Mouse (Mus musculus) stomach, postnatal 0 days (tissue): ENCODE results near the gene Rcan2. TPM values are rescaled to one million over a fixed set of nuclear protein-coding genes. Genes with fewer than 3 reads are reported as not detected.

Source experiments
- ATAC-seq: fragments of 200-750 bp; cut with Nextera tagmentation; 2 replicates; pipeline ENCODE4 v1.8.0; 2017; ENCODE audit not compliant: low FRiP score, low TSS enrichment
- DNase-seq: peaks from one replicate; pipeline ENCODE4 v3.0.0-alpha.2; 2016; ENCODE audit warnings: low spot score
- H3K27ac ChIP-seq: fragments of 300-500 bp; sonication (generic); replicated peaks from 2 replicates; pipeline ENCODE4 v1.5.1; 2014; ENCODE audit warnings: mild to moderate bottlenecking, control low read depth
- H3K27me3 ChIP-seq: fragments of 300-500 bp; sonication (generic); 2 replicates; pipeline ENCODE4 v1.6.1; 2014; ENCODE audit warnings: low read length; ENCODE audit not compliant: control insufficient read depth, insufficient read depth
- H3K36me3 ChIP-seq: fragments of 300-500 bp; sonication (generic); 2 replicates; pipeline ENCODE4 v1.6.1; 2014; ENCODE audit warnings: low read length, mixed read lengths; ENCODE audit not compliant: control insufficient read depth, insufficient read depth
- H3K4me1 ChIP-seq: fragments of 300-500 bp; sonication (generic); replicated peaks from 2 replicates; pipeline ENCODE4 v1.6.1; 2014; ENCODE audit warnings: antibody characterized with exemption; ENCODE audit not compliant: control insufficient read depth, insufficient read depth
- H3K4me2 ChIP-seq: fragments of 300-500 bp; sonication (generic); replicated peaks from 2 replicates; pipeline ENCODE4 v1.6.1; 2014; ENCODE audit warnings: low read depth, mild to moderate bottlenecking, control low read depth, moderate library complexity
- H3K4me3 ChIP-seq: fragments of 300-500 bp; sonication (generic); 2 replicates; pipeline ENCODE4 v1.5.1; 2014; ENCODE audit warnings: low read depth, low read length, control low read depth
- H3K9ac ChIP-seq: fragments of 300-500 bp; sonication (generic); 2 replicates; pipeline ENCODE4 v1.6.1; 2014; ENCODE audit warnings: mild to moderate bottlenecking, low read length, control low read depth, mixed read lengths
- H3K9me3 ChIP-seq: fragments of 300-500 bp; sonication (generic); 2 replicates; pipeline ENCODE4 v1.6.1; 2016; ENCODE audit warnings: low read length; ENCODE audit not compliant: control insufficient read depth
- CTCF ChIP-seq: IDR thresholded peaks from 2 replicates; pipeline ENCODE4 v1.5.1; 2016; ENCODE audit warnings: antibody characterized with exemption, low read depth, mild to moderate bottlenecking, moderate library complexity
- EP300 ChIP-seq: optimal IDR thresholded peaks from 2 replicates; pipeline ENCODE3; 2016; ENCODE audit warnings: antibody characterized with exemption
- WGBS: fragments of 180-500 bp; shearing (Covaris S2); extraction: QIAGEN DNeasy Blood & Tissue Kit; methylation state at CpG from one replicate; pipeline ENCODE4 v1.1.7; 2014; 5-methylcytosine and 5-hydroxymethylcytosine counted together
- polyA plus RNA-seq: library from polyadenylated mRNA; unstranded; fragments of >200 nt; fragmentation: Nextera tagmentation; extraction: Ambion mirVana; gene quantifications from 2 replicates; pipeline ENCODE4 v1.2.1, GENCODE M21; 2015

The Rcan2 gene
- polyA plus RNA-seq, 1 experiment from 2014 or later = 11.0 TPM

- H3K9ac ChIP-seq = no peak overlapping the region
- no peak for TF ChIP-seq EP300
- TF ChIP-seq CTCF = no peak
Observed at GRCm38 (mm10) chr17:44060781-44061180, 259.6 kb downstream of the Rcan2 start.

GRCm38 (mm10) chr17:44061289-44061890, 260.2 kb downstream of the Rcan2 start:
- no peak for DNase-seq
- no peak for ATAC-seq
- H3K9me3 ChIP-seq = no peaks in the 10 kb centered on the region
- H3K27me3 ChIP-seq = no peaks in the 10 kb centered on the region
- H3K4me1 ChIP-seq = no peaks in the 10 kb centered on the region
- WGBS = 71% methylated on average over 5 of the region's 5 CpGs
- H3K4me3 ChIP-seq = no peak overlapping the region
- H3K4me2 ChIP-seq = no peak overlapping the region
- no peak overlapping the region for H3K9ac ChIP-seq
- no peak overlapping the region for H3K27ac ChIP-seq
- no peaks in the 10 kb centered on the region for H3K36me3 ChIP-seq
- TF ChIP-seq CTCF (no peak), EP300 (no peak)

More at GRCm38 (mm10) chr17:44060781-44061180, 259.6 kb downstream of the Rcan2 start:
- H3K4me1 ChIP-seq = no peaks in the 10 kb centered on the region
- no peaks in the 10 kb centered on the region for H3K9me3 ChIP-seq
- ATAC-seq (no peak), DNase-seq (no peak)
- WGBS = 88% methylated on average over 1 of the region's 1 CpGs
- no peaks in the 10 kb centered on the region for H3K27me3 ChIP-seq
- H3K4me2 ChIP-seq = no peak overlapping the region
- no peaks in the 10 kb centered on the region for H3K36me3 ChIP-seq
- H3K4me3 ChIP-seq = no peak overlapping the region
- no peak overlapping the region for H3K27ac ChIP-seq

GRCm38 (mm10) chr17:44068876-44069275, 267.7 kb downstream of the Rcan2 start:
- ATAC-seq (no peak), DNase-seq (no peak)
- WGBS = 66% methylated on average over 6 of the region's 6 CpGs
- Histone ChIP-seq H3K9me3 (no peaks in the 10 kb centered on the region), H3K9ac (no peak overlapping the region), H3K36me3 (no peaks in the 10 kb centered on the region), H3K27me3 (no peaks in the 10 kb centered on the region), H3K27ac (no peak overlapping the region), H3K4me2 (no peak overlapping the region), H3K4me1 (no peaks in the 10 kb centered on the region), H3K4me3 (no peak overlapping the region)
- TF ChIP-seq EP300 = no peak
- TF ChIP-seq CTCF = no peak

DNA sequence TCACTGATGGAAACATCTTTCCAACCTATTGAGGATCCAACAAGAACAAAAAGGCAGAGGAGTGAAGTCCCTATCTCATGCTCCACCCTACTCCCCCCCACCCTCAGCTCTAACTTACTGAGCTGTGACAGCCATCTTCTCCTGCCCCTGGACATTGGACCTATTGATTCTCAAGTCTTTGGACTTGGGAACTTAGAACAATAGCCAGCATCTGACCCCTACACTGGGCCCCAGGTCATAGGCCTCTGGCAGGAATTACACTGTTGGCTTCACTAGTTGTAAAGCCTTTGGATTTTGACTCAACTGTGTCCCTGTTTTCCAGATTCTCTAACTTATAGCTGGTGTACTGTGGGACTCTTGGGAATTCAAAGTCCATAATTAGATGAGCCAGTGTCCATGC, 270.5 kb downstream of the Rcan2 start:
- H3K27ac ChIP-seq = no peak overlapping the region
- H3K27me3 ChIP-seq = no peaks in the 10 kb centered on the region
- DNase-seq (no peak), ATAC-seq (no peak)
- H3K9me3 ChIP-seq = no peaks in the 10 kb centered on the region
- no peak for TF ChIP-seq EP300
- no peak for TF ChIP-seq CTCF
- no peak overlapping the region for H3K4me2 ChIP-seq
- H3K4me3 ChIP-seq = no peak overlapping the region
- H3K36me3 ChIP-seq = no peaks in the 10 kb centered on the region
- H3K9ac ChIP-seq = no peak overlapping the region
- no peaks in the 10 kb centered on the region for H3K4me1 ChIP-seq

DNA sequence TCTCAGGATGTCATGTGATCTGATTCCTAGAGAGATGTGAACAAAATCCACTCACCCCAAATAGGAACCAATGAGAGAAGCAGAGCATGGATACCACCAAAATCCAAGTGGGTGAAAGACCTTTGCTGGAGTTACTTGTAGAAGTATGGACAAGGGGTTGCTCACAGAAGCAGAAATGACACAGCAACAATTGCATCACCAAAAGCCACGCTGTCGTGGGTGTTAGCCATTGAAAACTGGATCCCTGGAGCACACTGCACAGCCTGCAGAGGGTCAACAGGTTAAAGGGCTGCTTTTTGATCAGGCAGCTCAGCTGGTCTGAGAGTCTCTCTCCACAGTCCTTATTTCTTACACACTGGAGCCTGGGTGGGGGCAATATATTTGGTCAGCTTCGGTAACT, 274.4 kb downstream of the Rcan2 start:
- Histone ChIP-seq H3K4me2 (no peak overlapping the region), H3K9ac (no peak overlapping the region), H3K4me3 (no peak overlapping the region), H3K4me1 (no peaks in the 10 kb centered on the region), H3K27me3 (no peaks in the 10 kb centered on the region), H3K27ac (no peak overlapping the region), H3K9me3 (no peaks in the 10 kb centered on the region), H3K36me3 (no peaks in the 10 kb centered on the region)
- DNase-seq = no peak
- no peak for ATAC-seq
- TF ChIP-seq CTCF (no peak), EP300 (no peak)
- 84% methylated on average over 3 of the region's 3 CpGs for WGBS

DNA sequence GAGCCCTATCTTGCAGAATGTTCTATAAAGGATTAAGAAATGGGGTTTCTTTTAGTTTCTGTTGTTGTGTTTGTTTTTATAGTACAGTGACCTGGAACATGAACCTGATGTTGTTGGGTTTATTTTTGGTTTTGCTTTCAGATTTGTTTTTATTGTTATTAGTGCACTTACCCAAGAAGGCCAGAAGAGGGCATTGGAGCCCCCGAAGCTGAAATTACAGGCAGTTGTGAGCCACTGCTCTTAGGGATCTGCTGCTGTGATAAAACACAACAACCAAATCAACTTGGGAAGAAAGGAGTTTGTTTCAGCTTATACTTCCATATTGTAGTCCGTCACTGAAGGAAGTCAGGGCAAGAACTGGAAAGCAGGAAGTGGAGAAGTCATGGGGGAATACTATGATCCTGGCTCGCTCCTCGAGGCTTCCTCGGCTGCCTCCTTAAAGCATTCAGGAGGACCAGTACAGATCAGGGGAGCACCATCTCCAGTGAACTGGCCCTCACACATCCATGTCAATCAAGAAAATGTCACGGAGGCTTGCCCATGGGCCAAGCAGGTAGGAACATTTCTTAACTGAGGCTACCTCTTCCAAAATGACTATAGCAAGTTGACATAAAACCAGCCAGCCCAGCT, 275.0 kb downstream of the Rcan2 start:
- Histone ChIP-seq H3K36me3 (no peaks in the 10 kb centered on the region), H3K9me3 (no peaks in the 10 kb centered on the region), H3K4me2 (no peak overlapping the region), H3K4me1 (no peaks in the 10 kb centered on the region), H3K4me3 (no peak overlapping the region), H3K27me3 (no peaks in the 10 kb centered on the region), H3K27ac (no peak overlapping the region), H3K9ac (no peak overlapping the region)
- 62% methylated on average over 6 of the region's 6 CpGs for WGBS
- no peak for ATAC-seq
- peak; percentile 77 for TF ChIP-seq CTCF
- TF ChIP-seq EP300 = no peak
- no peak for DNase-seq
